Mouse (Mus musculus) erythroblast, embryonic 14.5 days (primary cell): ENCODE results near the gene Grid1.

Experiments
- GATA1 ChIP-seq: IDR thresholded peaks from 2 replicates; pipeline ENCODE4 v1.6.1; 2012; ENCODE audit warnings: low read length, inconsistent platforms, mixed read lengths
- TAL1 ChIP-seq: IDR thresholded peaks from 3 replicates; pipeline ENCODE4 v1.6.1; 2012; ENCODE audit warnings: low read length, inconsistent platforms, mixed read lengths

DNA sequence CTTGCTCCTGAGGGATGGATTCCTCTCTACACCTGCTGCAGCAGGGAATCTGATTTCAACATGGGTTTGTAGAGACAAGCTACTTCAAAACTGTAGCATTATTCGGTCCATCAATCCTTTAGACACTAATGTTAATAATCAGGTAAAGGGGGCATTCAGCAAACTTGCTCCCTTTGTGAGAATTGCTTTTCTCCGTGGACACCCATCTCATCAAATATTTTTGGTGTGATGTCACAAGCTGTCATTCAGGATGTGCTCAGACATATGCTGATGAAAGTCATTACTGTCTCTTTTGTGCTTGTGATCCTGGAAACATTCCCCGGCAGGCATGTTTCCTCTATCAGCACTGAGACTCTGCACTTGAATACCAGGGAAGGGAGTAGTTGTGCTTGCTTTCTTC lies 536.1 kb downstream of the Grid1 start:
- TF ChIP-seq GATA1 (no peak), TAL1 (no peak)
